Mouse (Mus musculus) right cerebral cortex, postnatal 10 days (tissue): ENCODE results near the gene Utp11.

Experiments used
- DNase-seq, 2 experiments: peaks; one replicate each; pipeline ENCODE4 v3.0.0; 2021; ENCODE audit warnings: low spot score in 2 of 2

The Utp11 gene

GRCm38 (mm10) chr4:124632856-124633255, 60.5 kb downstream of the Utp11 start:
- no peak for DNase-seq

- DNase-seq = no peak
Measured at GRCm38 (mm10) chr4:124631456-124631855, 61.9 kb downstream of the Utp11 start.
